Mouse (Mus musculus): ENCODE measurements at regions not wholly inside any gene's neighbourhood (a gene's known extent, or its start where the extent isn't known, plus 50 kb on each side); places are given as distances from the start of the nearest gene placed in this dataset.

DNA sequence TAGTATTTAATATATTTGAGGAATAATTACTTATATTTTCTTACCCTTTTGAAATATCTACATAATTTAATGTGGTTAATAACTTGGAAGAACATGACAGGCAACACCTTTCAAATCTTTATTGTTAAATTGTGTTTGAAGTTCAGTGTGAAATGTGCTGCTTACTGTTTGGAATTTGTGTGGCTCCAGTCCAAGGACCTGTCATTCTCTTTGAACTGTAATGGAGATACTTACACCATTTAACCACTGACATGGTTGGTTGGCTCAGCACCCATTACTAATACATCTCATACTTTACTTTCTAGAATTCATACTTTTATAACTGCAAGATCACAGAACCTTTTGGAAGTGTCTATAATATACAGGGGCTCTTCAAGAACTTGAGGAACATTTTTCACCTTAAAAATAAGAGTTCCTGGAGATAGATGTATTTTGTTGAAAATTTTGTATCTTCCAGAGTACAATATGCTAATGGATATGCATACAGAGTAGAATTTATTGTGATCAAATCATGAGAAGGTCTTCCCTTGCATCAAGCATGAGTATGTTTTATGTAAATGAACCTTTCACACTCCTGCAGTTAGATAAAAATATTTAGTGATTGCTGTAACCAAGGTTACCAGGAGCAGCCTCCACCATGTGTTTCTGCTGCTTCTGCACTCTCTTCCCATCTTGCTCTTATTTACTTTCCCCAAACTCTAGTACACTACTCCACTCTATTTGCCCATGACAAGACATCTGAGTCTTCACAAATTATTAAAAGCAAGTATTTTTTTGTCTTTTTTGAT lies 701.3 kb downstream of the A830018L16Rik start:
- TF ChIP-seq MXI1 (IDR thresholded peaks at IDR 0.05; ENCODE audit: low read depth, low read length) = no peak
- TF ChIP-seq IRF4 (IDR thresholded peaks at IDR 0.05; ENCODE audit: low read depth, low read length) = no peak
- no peak for TF ChIP-seq POLR2A (IDR thresholded peaks at IDR 0.05; ENCODE audit: low read depth, low read length)
- TF ChIP-seq NELFE (IDR thresholded peaks at IDR 0.05; ENCODE audit: low read depth, low read length) = no peak
- TF ChIP-seq ZNF384 (IDR thresholded peaks at IDR 0.05; ENCODE audit: low read depth, low read length) = no peak
- TF ChIP-seq ZC3H11A (IDR thresholded peaks at IDR 0.05; ENCODE audit: low read depth, low read length) = no peak
- TF ChIP-seq RAD21 (IDR thresholded peaks at IDR 0.05; ENCODE audit: low read depth, low read length) = no peak
- Histone ChIP-seq H3K4me2 (ENCODE audit: insufficient read depth, low read depth, poor library complexity, severe bottlenecking) (no peak overlapping the region), H3K79me2 (replicated peaks; ENCODE audit: control insufficient read depth, extremely low read depth, insufficient read depth, poor library complexity, severe bottlenecking) (no peaks in the 10 kb centered on the region), H3K4me3 (replicated peaks in 1 of 3; ENCODE audit: low read depth in 2 of 3, low read length in 2 of 3, poor library complexity in 1 of 3) (no peak overlapping the region), H3K27me3 (replicated peaks) (no peaks in the 10 kb centered on the region), H3K36me3 (replicated peaks in 1 of 2; ENCODE audit: control insufficient read depth in 1 of 2, insufficient read depth in 1 of 2, low read length in 1 of 2) (no peaks in the 10 kb centered on the region), H3K27ac (ENCODE audit: insufficient read depth, low read depth) (no peak overlapping the region), H3K9ac (ENCODE audit: insufficient read depth, low read depth) (no peak overlapping the region), H3K9me3 (replicated peaks; ENCODE audit: low read length) (no peaks in the 10 kb centered on the region), H3K4me1 (ENCODE audit: control insufficient read depth in 1 of 2, insufficient read depth in 2 of 2) (no peaks in the 10 kb centered on the region)
- in situ Hi-C loops (cut with MboI; ENCODE audit: low pct_ligation_motif_present, low pct_unique_long_range_greater_than_20kb, low sequenced_read_pairs) = no loop called here
- dilution Hi-C loops (cut with MboI; ENCODE audit: extremely low pct_ligation_motif_present, extremely low pct_unique_long_range_greater_than_20kb, low sequenced_read_pairs) = no loop called here
- DNase-seq (ENCODE audit: extremely low read depth) = no peak

DNA sequence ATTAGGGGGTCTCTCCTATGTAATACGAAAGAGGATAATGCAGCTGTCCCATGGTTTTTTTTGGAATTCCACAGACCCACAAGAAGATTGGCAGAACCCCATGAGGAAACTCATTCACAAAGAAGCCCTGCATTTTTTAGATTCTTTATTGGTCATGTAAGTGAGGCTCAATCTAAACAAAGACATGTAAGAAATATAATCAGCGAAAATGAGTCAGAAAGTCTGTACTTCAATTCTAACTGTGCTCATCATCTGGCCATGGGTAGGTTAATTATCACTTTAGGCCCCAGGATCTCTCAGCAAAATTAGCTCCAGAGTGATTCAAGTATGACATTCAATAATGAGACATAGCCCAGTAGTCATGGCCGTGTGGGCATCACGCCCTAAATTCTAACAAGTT lies 703.2 kb downstream of the A830018L16Rik start:
- no peaks in the 10 kb centered on the region for H3K36me3 ChIP-seq (replicated peaks in 1 of 2; ENCODE audit: control insufficient read depth in 1 of 2, insufficient read depth in 1 of 2, low read length in 1 of 2)
- H3K27me3 ChIP-seq (replicated peaks) = no peaks in the 10 kb centered on the region
- no peaks in the 10 kb centered on the region for H3K9me3 ChIP-seq (replicated peaks; ENCODE audit: low read length)
- no peak overlapping the region for H3K27ac ChIP-seq (ENCODE audit: insufficient read depth, low read depth)
- H3K79me2 ChIP-seq (replicated peaks; ENCODE audit: control insufficient read depth, extremely low read depth, insufficient read depth, poor library complexity, severe bottlenecking) = no peaks in the 10 kb centered on the region
- dilution Hi-C loops (cut with MboI; ENCODE audit: extremely low pct_ligation_motif_present, extremely low pct_unique_long_range_greater_than_20kb, low sequenced_read_pairs) (no loop called here), in situ Hi-C loops (cut with MboI; ENCODE audit: low pct_ligation_motif_present, low pct_unique_long_range_greater_than_20kb, low sequenced_read_pairs) (no loop called here)
- DNase-seq (ENCODE audit: extremely low read depth) = no peak
- no peaks in the 10 kb centered on the region for H3K4me1 ChIP-seq (ENCODE audit: control insufficient read depth in 1 of 2, insufficient read depth in 2 of 2)
- no peak overlapping the region for H3K4me3 ChIP-seq (replicated peaks in 1 of 3; ENCODE audit: low read depth in 2 of 3, low read length in 2 of 3, poor library complexity in 1 of 3)
- no peak for TF ChIP-seq MYC (IDR thresholded peaks at IDR 0.05; ENCODE audit: low read depth, low read length)
- TF ChIP-seq ETS1 (conservative IDR thresholded peaks at IDR 0.05; ENCODE audit: low read depth, low read length) = no peak
- TF ChIP-seq USF2 (conservative IDR thresholded peaks at IDR 0.05; ENCODE audit: low read depth, low read length) = no peak
- TF ChIP-seq RCOR1 (conservative IDR thresholded peaks at IDR 0.05; ENCODE audit: low read depth, low read length) = no peak
- no peak for TF ChIP-seq MAX (IDR thresholded peaks at IDR 0.05; ENCODE audit: low read length)
- no peak for TF ChIP-seq IRF4 (IDR thresholded peaks at IDR 0.05; ENCODE audit: low read depth, low read length)
- no peak for TF ChIP-seq ZKSCAN1 (IDR thresholded peaks at IDR 0.05; ENCODE audit: borderline replicate concordance, low read depth, low read length)
- no peak for TF ChIP-seq TCF12 (IDR thresholded peaks at IDR 0.05; ENCODE audit: low read depth, low read length)
- TF ChIP-seq BHLHE40 (IDR thresholded peaks at IDR 0.05; ENCODE audit: low read depth, low read length) = no peak
- no peak for TF ChIP-seq CTCF (conservative IDR thresholded peaks at IDR 0.05 in 1 of 2, IDR thresholded peaks at IDR 0.05 in 1 of 2; ENCODE audit: low read depth in 2 of 2, low read length in 2 of 2)
- no peak for TF ChIP-seq CHD2 (IDR thresholded peaks at IDR 0.05; ENCODE audit: low read length)
- TF ChIP-seq GABPA (IDR thresholded peaks at IDR 0.05; ENCODE audit: insufficient replicate concordance, low read depth, low read length) = no peak
- TF ChIP-seq E2F4 (IDR thresholded peaks at IDR 0.05; ENCODE audit: insufficient replicate concordance, low read depth, low read length) = no peak
- TF ChIP-seq POLR2A (IDR thresholded peaks at IDR 0.05; ENCODE audit: low read depth, low read length) = no peak
- TF ChIP-seq SMC3 (IDR thresholded peaks at IDR 0.05; ENCODE audit: low read depth, low read length) = no peak
- TF ChIP-seq KAT2A (IDR thresholded peaks at IDR 0.05; ENCODE audit: insufficient replicate concordance, low read length) = no peak
- no peak for TF ChIP-seq ELF1 (IDR thresholded peaks at IDR 0.05; ENCODE audit: low read depth, low read length)
- TF ChIP-seq ZC3H11A (IDR thresholded peaks at IDR 0.05; ENCODE audit: low read depth, low read length) = no peak
- TF ChIP-seq SIN3A (IDR thresholded peaks at IDR 0.05; ENCODE audit: low read length) = no peak
- H3K9ac ChIP-seq (ENCODE audit: insufficient read depth, low read depth) = no peak overlapping the region
- no peak overlapping the region for H3K4me2 ChIP-seq (ENCODE audit: insufficient read depth, low read depth, poor library complexity, severe bottlenecking)
